Mouse (Mus musculus): ENCODE measurements at regions not wholly inside any gene's neighbourhood (a gene's known extent, or its start where the extent isn't known, plus 50 kb on each side); places are given as distances from the start of the nearest gene placed in this dataset.

DNA sequence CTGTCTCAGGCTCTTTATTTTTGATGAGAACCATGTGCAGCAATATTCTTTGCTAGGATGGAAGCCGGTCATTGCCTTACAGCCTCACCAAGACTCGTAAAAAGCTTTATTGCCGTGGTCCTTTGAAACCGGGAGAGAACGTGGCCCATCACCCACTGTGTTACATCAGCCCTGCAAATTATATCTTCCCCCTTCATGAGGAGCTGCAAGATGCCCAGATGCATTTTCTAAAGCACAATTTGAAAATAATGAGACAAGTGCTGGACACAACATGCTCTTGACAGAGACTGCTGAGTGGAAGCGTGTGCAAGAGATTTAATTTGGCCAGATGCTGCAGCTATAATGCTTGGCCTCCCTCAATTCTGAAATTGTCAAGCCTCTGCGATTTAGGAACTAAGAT, 389.2 kb upstream of the Dcn start:
- no peak for DNase-seq

DNA sequence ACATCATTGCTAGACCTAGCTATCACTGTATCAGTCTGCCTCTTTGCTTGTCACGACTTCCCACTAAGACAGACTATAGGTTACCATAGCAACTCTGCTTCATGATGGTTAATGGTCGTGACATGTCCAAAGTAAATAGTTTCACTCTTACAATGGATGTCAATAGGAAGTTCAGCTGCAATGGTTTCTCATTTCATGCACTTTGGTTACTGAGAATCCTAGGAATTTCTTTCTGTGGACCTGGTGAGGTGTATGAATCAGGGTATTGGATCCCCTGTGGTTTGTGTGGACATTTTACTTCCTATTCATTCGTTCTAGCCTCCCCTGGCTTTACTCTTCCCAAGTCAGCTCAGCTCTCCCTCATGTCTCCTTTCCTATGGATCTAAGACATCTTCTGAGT, 385.5 kb upstream of the Dcn start:
- no peak for DNase-seq

DNA sequence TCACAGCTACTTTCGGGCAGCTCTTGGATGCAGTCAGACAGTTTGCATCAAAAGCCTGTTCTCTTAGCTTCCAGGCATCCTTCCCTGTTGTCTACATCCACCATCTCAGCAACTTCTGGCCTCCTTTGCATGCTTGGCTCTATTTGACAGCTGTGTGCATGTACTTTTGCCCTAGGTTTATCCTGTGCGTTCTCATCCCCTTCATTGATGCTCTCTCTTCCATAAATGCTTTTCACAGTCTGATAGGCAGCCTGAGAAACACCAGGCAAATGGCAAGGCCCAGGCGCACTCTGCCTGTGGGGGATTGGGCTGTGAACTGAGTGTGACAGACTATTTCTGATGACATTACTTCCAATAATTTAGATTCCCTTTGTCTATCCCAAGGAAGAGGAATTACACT, 364.9 kb upstream of the Dcn start:
- no peak for DNase-seq

DNA sequence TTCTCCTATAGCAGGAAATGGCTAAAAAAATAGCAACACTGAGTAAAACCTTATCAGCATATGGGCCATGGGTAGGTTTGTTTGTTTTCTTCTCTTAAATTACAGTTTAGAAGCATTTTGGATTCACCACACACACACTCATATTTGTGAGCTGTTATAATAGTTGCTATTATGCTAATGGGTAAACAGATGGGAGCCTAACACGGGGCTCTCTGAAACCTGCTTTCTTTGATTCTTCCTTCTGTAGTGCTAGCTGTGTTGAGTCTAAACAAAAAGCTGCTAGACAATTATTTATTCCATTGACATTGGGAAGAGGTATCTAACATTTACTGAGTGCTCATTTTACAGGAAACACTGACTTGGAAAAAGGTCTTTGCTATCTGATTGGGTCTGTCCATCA, 356.7 kb upstream of the Dcn start:
- DNase-seq, result no peak

DNA sequence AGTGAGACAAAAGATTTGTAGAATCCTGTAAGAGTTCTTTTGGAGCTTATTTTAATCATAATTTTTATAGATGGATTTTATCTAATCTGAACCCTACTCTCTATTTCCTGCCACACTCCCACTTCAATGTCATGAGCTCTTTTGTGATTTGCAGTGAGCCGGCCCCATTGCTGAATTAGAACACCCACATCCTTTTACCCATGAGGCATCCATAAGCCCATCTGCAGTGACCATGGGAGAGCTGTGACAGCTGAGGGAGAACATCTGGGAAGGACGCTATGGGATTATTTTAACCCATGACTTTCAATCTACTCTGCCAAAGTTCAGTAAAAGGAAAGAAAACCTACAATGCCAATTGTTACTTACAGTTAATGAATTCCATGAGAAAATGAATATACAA, 337.8 kb upstream of the Dcn start:
- no peak for DNase-seq

DNA sequence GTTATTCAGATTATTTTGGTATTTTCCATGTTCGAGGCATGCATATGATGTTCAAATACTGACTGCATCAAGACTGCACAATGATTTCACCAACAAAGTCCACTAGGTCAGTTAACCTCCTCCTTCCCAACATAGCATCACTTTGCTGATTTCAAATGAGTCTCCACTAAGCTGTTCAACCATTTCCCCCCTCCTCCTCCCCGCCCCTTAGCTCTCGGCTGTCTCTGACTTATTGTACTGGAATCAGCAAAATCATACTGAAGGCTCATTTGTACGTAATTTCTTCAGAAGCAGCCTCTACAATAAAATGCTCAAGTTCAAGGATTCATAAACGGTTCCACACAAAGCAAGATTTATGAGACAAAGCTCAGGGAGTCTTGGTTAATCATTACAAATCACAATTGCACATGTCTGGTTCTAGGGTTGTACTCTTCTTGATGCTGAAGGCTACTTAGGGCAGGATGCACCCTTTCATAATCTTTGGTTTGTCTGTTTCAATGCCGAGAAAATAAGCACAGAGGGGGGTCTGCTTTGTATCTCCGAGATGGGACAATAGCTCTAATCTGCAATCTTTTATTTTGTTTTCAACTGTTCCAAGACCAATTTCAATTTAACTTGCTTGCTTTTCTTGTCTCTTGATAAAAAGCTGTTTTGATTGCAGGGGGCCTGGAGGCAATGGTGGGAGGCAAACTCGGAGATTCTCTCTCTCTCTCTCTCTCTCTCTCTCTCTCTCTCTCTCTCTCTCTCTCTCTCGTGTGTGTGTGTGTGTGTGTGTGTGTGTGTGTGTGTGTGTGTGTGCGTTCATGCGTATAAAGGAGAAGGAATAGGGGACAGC, 320.6 kb upstream of the Dcn start:
- DNase-seq, result no peak

DNA sequence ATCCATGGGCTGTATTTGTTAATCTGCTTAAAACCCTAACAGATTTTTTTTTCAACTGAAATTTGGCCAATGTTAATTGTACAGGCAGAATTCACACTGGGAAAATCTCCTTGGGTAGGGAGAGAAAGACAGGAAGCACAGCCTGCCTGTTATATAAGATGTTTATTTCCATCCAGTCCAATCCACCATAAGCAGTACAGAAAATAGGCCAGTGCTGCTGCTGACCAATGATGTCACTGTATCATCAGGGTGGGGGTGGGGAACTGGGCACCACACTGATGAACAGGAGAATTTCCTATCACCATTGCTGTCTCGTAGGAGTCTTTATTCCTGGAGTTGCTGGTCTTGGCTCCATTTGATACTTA, 320.0 kb upstream of the Dcn start:
- DNase-seq, result no peak

DNA sequence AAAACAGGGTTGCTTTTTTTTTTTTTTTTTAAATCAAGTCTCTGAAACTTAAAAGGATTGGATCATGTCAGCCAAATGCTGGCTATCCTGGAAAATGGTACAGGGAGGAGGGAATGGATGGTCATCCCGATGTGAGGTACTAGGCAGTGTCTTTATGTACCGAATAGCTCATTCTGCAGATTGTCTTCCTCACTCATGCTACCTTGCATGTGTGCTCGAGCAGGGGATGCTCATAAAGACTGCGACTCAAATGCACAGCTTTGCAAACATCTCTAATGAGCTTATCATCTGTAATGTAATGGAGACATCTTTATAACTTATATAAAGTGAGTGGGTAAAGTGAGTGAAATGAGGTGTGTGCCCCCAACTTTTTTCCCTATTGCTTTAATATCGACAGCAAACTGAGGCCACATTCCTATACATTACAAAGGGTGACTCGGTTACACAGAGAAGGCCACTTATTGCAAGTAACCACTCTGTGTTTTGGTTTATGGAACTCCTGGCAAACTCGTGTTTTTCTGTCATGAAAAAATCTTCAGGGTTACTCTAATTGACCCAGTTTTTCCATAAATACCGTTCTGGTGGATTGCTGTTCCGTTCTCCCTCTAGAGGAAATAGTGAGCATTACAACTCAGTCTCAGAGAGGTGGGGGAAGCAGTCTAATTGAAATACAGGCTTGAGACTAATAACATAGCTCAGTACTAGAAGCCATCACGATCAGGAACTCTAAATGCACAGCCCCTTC, 319.4 kb upstream of the Dcn start:
- peak; percentile 38 for DNase-seq

DNA sequence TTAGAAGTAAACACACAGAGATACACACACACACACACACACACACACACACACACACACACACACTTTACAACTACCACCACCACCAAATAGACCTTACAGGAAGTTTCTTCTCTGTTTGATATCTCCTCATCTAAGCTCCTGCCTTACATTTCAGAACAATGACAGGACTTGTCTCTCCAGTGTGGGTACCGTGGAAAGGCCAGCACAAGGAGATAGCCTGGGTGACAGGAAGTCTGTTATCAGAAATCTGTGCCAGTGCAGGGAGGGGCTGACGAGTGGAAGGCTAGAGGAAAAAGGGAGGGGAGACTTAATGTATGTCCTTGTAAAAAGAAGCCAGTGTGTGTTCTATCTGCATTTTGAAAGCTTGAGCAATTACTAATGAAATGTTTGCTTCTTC, 318.5 kb upstream of the Dcn start:
- no peak for DNase-seq

DNA sequence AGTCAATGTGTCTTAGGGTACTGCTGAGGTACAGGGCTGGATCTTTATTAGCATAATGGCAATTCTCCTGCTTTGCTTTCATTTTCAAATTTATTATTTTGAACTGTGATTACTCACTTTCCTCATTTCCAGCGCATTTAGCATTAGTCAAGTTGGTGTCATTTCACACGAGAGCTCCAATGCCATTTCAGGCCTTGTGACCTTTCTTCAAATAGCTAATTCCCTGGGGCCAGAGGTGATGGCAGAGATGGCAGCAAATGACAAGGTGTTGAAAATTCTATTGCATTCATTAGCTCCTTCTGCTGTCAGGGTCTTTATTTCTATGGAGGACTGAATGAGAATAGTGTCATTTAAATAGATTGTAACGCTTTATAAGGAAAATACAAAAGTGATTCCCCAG, 300.9 kb upstream of the Dcn start:
- no peak for DNase-seq

DNA sequence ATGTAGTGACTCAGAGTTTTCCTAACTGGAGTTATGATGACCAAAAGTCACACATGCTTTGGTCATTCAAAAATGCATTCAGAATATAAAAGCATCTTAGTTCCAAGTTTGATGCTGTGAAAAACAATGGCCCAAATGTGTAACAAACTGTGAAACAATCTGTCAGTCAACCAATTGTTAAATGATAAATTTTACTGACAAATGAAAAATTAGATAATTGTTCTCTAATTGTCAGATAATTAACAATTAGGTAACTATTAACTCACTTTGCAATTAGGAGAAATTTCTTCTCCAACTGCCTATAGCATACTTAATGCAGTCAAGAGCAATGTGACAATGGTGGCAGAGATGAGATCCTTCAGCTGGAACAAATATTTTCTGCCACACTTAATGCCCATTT, 289.7 kb upstream of the Dcn start:
- no peak for DNase-seq

DNA sequence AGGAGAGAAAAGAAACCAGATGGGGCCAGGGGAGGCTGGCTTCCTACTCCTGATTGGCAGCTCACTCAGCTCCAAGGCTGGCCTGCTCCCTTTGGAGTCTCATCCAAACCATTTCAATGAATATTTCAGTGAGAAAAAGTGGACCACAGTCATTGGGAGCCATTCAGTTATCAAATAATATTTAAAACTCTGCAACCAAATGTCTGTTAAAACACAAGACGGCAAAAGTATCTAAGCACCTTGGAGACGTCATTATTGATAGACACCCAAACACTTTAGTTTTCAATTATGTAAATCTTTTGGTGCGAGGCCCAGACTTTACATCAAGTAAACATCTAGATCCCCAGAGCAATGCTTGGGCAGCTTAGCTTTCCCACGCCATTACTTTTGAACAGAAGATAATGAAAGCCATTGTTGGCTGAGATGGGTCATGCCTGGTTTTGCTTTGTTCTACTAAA, 268.1 kb upstream of the Dcn start:
- no peak for DNase-seq

DNA sequence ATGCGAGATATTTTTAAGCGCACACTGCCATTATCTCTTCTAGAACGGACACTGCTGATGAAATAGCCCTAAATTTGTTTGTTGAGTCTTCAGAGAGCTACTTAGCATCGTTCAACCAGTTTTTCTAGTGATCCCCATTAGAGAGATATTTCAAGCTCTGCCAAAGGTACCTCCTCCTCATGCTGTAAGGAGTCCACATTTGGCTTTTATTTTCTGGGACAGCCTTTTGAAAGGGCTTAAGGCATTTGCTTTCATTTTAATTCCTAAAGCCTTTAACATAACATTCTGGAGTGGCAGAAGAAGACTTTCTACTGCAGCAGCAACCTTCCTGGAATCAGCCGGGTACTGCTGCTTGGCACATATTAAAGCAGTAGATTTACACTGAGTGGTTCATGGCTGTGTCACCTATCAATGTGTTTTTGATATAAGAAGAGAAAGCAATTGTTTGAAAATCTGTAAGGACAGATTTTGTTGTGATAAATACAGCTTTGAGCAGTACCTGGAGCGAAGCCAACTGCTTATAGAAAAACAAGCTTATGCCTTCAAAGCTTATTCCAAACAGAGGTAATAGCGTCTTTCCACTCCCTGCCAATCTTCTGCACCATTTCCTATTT, 267.5 kb upstream of the Dcn start:
- DNase-seq, result no peak

DNA sequence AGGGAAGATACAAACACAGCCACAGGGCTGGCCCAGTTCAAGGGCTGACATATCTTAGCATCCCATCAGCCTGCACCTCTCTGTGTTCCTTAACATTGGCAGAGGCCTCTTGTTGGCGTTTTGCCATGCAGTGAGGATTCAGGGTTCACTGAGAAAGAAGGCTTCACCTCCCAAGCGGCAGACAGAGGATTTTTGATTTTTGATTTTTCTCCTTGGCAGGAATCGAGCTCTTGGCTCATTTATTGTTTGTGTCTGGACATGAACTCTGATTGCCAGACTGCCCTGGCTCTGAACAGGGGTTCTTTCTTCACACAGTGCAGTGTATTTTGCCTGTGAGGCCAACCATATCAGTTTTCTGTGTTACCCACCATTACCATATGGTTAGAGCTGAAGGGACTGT, 259.9 kb upstream of the Dcn start:
- DNase-seq, result no peak

DNA sequence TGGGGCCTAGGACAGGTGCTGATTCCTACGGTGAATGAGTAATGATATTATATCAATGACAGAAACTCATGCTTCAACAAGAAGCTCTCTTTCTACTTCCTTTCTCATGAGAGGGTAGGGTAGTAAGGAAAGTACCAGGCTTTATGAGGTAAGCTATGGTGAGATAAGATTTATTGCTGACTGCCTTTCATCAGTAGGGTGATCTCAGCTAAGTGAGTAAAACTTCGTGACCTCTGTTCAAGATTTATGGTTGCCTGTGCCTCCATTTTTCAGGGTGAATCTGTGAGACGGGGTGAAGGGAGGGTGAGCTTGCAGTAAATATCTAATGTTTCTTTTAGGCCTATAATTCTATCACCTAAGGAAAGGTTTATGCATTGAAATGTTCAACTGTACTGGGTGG, 259.0 kb upstream of the Dcn start:
- DNase-seq, result no peak

DNA sequence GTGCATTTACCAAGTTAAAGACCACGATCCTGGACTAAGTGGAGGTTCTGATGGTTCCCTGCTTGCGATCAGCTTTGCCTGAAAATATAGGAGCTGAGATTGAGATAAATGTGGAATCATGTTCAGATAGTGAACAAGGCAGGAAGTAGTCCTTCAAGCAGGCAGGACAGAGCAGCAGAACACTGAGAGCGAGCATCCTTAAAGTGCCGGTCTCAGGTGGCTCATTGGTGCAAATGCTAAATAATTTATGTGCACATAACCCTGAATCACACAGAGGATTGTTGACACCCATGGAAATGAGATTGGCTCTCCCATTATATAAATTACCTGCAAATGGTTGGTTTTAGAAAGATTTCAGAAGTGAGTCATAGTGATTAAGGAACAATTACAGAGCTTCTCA, 243.8 kb upstream of the Dcn start:
- DNase-seq, result no peak

DNA sequence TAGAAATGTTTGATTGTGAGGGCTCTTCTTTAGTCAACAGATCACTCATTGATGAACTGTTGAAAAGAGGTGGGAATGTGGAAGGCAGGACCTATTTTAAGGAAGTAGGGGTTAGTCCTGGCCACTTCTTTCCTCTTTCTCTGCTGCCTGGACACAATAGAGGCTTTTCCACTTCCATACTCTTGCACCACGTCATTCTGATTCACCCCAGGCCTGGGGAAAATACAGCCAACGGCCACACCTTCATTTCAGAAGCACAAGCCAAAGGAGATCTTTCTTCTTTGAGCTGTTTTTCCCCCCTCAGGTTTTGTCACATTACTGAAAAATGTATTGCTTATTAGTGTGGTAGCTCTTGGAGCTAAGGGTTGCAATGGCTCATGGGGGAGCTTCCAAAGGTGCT, 237.9 kb upstream of the Dcn start:
- DNase-seq, result no peak

DNA sequence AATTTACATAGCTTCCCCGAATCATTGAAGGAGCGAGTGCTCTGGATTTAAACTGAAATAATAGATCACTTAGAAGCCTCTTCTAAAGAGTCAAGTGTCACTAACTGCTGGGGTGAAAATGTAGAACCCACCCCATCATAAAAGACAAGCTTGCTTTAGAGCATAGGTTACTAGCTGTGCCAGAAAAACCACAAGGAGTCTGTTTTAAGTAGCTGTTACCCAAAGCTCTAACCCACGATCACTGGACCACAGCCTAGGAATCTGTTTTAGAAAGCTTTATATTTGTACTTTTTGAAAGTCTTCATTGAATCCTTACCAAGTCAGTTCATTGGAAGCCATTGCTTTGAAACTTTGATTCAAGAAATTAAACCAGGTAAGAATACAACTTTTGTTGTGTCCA, 233.7 kb upstream of the Dcn start:
- no peak for DNase-seq

DNA sequence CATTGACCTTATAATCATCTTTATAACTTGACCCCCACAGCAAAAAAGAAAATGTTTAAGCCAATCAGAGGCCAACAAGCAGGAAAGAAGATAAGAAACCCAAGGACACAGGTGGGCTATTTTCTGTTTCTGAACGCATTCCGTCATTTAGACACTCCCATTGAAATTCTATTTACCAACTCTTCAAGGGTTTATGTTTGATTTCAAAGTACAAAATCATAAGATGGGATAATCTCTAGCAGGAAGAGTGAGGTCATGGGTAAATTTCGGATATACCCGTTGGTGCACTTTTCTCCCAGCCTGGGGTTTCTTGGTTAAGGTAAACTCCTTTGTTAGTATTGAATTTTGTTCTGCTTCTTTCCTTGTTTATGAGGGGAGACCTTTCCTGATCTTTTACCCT, 230.9 kb upstream of the Dcn start:
- no peak for DNase-seq

DNA sequence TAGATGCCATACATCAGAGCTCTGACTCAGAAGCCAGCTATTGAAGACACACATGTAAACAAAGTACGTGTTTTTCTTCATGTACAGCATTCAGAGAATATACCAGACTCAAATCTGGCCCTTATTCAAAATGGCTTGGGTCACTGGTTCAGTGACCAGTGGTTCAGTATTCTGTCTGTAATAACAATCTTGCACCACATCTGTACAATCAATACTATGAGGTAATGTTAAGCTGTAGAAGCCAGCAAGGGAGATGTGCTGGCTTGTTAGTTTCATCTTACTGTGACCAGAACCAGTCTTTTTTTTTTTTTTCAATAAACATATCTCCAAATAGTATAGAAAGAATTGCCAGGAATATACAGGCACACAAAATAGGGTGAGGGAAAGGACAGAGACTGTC, 229.6 kb upstream of the Dcn start:
- no peak for DNase-seq

DNA sequence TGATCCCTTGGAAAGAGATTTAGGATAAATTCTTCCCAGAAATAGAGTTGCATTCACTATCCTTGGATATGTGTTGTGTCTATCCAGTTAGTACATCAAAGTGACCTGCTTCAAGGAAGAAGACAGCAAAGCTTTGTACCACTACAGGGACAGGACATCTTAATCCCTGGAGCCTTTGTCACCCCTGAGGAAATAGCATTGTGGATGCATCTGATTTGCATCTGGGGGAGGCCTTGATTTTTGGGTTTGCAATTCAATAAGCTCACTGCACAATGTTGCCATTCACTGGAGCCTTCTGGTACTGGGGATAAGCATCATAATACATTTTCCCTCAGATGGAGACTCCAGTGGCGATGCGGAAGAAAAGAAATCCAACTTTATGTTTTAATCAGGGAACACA, 229.2 kb upstream of the Dcn start:
- DNase-seq, result no peak

DNA sequence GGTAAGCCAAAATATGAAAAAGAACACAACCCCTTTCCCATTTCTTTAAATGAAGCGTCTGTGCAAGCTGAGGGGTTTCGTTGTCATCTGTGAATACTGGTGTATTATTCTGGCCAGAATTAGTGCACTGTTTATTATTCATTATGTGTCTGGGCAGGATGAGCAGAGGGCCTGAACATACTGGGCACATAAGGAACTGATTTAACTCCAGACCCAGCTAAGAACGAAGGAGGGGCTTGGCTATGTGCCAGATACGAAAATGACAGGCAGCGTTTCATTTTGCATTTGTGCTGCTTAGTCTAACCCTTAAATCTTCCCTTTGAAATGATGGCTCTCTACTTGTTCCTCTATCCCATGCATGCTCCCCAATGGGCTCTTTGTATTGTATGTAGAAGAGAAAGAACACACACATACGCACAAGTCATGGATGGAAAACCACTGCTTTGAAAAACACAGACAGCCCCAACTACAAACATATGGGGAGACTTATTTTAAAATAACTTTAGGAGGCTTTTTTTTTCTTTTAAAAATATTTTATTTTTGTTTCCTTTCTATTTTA, 213.4 kb upstream of the Dcn start:
- DNase-seq, result no peak

DNA sequence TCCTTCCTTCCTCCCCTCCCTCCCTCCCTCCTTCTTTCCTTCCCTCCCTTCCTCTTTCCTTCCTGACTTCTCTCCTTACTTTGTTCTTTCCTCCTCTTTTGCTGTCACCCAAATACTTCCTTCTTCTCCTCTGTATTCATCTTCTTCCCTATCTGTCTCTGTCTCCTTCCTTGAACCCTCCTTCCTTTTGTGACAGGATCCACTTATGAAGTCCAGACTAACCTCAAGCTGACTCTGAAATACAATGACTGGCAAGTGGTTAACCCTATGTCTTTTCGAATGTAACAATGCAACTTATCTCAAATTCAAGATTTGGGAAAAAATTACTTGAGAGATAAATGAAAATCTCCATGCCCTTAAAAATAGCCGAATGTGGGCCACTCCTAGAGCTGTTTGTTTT, 197.0 kb upstream of the Dcn start:
- DNase-seq, result no peak
